Mouse (Mus musculus): ENCODE measurements at regions not wholly inside any gene's neighbourhood (a gene's known extent, or its start where the extent isn't known, plus 50 kb on each side); places are given as distances from the start of the nearest gene placed in this dataset.

GRCm38 (mm10) chr10:111111020-111111419 is 53.5 kb upstream of the Osbpl8 start:
- no peak for DNase-seq (ENCODE audit: low spot score)

GRCm38 (mm10) chr10:111108658-111109633 is 55.6 kb upstream of the Osbpl8 start:
- DNase-seq (ENCODE audit: low spot score) = peak; percentile 75

GRCm38 (mm10) chr10:111107852-111108251 is 56.7 kb upstream of the Osbpl8 start:
- DNase-seq (ENCODE audit: low spot score) = no peak

- peak; percentile 59 for DNase-seq (ENCODE audit: low spot score)
Observed at GRCm38 (mm10) chr10:111107387-111107786, 57.2 kb upstream of the Osbpl8 start.

- DNase-seq (ENCODE audit: low spot score) = no peak
Observed at GRCm38 (mm10) chr10:111106411-111106810, 58.1 kb upstream of the Osbpl8 start.

- no peak for DNase-seq (ENCODE audit: low spot score)
Observed at GRCm38 (mm10) chr10:111105662-111106061, 58.9 kb upstream of the Osbpl8 start.

- DNase-seq (ENCODE audit: low spot score) = no peak
Observed at GRCm38 (mm10) chr10:111103512-111103911, 61.0 kb upstream of the Osbpl8 start.

- no peak for DNase-seq (ENCODE audit: low spot score)
Observed at GRCm38 (mm10) chr10:111103086-111103485, 61.5 kb upstream of the Osbpl8 start.

GRCm38 (mm10) chr10:111101901-111102761 is 62.4 kb upstream of the Osbpl8 start:
- DNase-seq (ENCODE audit: low spot score) = no peak

- peak; percentile 80 for DNase-seq (ENCODE audit: low spot score)
Observed at GRCm38 (mm10) chr10:111099812-111100464, 64.6 kb upstream of the Osbpl8 start.

GRCm38 (mm10) chr10:111099059-111099811 is 65.3 kb upstream of the Osbpl8 start:
- no peak for DNase-seq (ENCODE audit: low spot score)

- no peak for DNase-seq (ENCODE audit: low spot score)
Observed at GRCm38 (mm10) chr10:111097245-111097644, 67.3 kb upstream of the Osbpl8 start.

- DNase-seq (ENCODE audit: low spot score) = no peak
Observed at GRCm38 (mm10) chr10:111096811-111097210, 67.7 kb upstream of the Osbpl8 start.

- no peak for DNase-seq (ENCODE audit: low spot score)
Observed at GRCm38 (mm10) chr10:111094405-111094804, 70.1 kb upstream of the Osbpl8 start.

GRCm38 (mm10) chr10:111089382-111089781 is 75.2 kb upstream of the Osbpl8 start:
- DNase-seq (ENCODE audit: low spot score) = no peak

GRCm38 (mm10) chr10:111085561-111085960 is 75.6 kb upstream of the Zdhhc17 start:
- DNase-seq (ENCODE audit: low spot score) = no peak

GRCm38 (mm10) chr10:111084267-111084780 is 74.4 kb upstream of the Zdhhc17 start:
- DNase-seq (ENCODE audit: low spot score) = no peak

GRCm38 (mm10) chr10:111083861-111084260 is 73.9 kb upstream of the Zdhhc17 start:
- DNase-seq (ENCODE audit: low spot score) = no peak

- DNase-seq (ENCODE audit: low spot score) = no peak
Observed at GRCm38 (mm10) chr10:111083338-111083737, 73.4 kb upstream of the Zdhhc17 start.

- no peak for DNase-seq (ENCODE audit: low spot score)
Observed at GRCm38 (mm10) chr10:111080322-111080721, 70.4 kb upstream of the Zdhhc17 start.

GRCm38 (mm10) chr10:111079051-111079450 is 69.1 kb upstream of the Zdhhc17 start:
- DNase-seq (ENCODE audit: low spot score) = no peak

All from testis, postnatal 10 days (tissue).